Mouse (Mus musculus) stomach, postnatal 0 days (tissue): Measurements from ENCODE around the gene Ccr7.

Experiments used
- CTCF ChIP-seq: IDR thresholded peaks from 2 replicates; pipeline ENCODE4 v1.5.1; 2016; ENCODE audit warnings: antibody characterized with exemption, low read depth, mild to moderate bottlenecking, moderate library complexity
- EP300 ChIP-seq: optimal IDR thresholded peaks from 2 replicates; pipeline ENCODE3; 2016; ENCODE audit warnings: antibody characterized with exemption

DNA sequence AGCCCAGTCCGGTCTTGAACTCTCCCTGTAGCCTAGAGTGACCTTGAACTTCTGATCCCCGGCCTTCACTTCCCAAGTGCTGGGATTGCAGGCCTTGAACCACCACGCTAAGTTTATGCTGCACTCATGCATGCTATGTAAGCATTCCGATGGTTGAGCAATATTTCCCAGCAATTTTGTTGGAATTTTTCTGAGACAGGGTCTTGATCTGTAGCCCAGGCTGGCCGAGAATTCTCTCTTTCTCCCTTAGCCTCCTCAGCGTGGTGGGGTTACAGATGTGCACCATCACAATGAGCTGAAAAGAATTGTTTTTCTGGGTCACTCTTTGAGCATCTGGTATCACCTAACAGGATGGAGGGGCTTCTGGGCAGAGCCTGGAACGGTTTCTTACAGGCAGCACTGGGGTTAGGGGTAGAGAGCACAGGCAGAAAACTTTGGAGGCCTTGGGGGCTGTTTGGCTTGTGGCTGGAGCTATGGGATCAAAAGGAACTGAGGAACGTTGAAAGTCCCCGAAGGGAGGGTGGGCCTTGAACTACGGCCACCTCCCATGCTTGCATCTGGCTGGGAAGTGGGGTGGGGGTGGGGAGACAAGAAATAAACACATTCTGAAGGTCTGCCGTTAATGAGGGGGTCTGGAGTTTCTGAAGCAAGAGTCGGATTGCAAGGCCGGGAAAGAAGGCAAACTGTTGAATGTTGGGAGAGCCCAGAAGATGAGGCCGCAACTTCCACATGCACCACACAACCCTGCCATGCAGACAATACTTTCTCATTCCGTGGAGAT is 20.4 kb downstream of the Ccr7 start:
- TF ChIP-seq CTCF (no peak), EP300 (no peak)
